Mouse (Mus musculus) Muller cell, postnatal 12 days (primary cell): ENCODE measurements around the gene Rab5b.
"Not testable (repeated sequence)": the region's sequence is repeated elsewhere in the genome, so short reads cannot be mapped to it uniquely, and the experiment has no call there.

Experiments used
- DNase-seq: peaks from one replicate; pipeline ENCODE4 v3.0.0-alpha.2; 2015; ENCODE audit errors: inconsistent ontology term

Gene Rab5b

GRCm38 (mm10) chr10:128695992-128696807 lies at the start of gene Rab5b:
Rab5b (minus strand) TSS chr10:128696264.
- DNase-seq: peak; percentile 100

GRCm38 (mm10) chr10:128744680-128745601 lies 48.9 kb upstream of the Rab5b start, which contains the start of gene Dgka:
Dgka (minus strand) TSS chr10:128744855.
- peak; percentile 55 for DNase-seq

- DNase-seq: no peak
Observed at GRCm38 (mm10) chr10:128744211-128744610, 48.1 kb upstream of the Rab5b start.

- peak; percentile 80 for DNase-seq
Observed at GRCm38 (mm10) chr10:128743791-128744191, 47.7 kb upstream of the Rab5b start.

- no peak for DNase-seq
Observed at GRCm38 (mm10) chr10:128743235-128743634, 47.2 kb upstream of the Rab5b start.

GRCm38 (mm10) chr10:128742616-128743015 lies 46.6 kb upstream of the Rab5b start:
- no peak for DNase-seq

GRCm38 (mm10) chr10:128740296-128740695 lies 44.2 kb upstream of the Rab5b start:
- DNase-seq: no peak

- DNase-seq: peak; percentile 24
Observed at GRCm38 (mm10) chr10:128737435-128737834, 41.4 kb upstream of the Rab5b start.

- no peak for DNase-seq
Observed at GRCm38 (mm10) chr10:128731992-128732391, 35.9 kb upstream of the Rab5b start.

GRCm38 (mm10) chr10:128731002-128731433 lies 35.0 kb upstream of the Rab5b start:
- DNase-seq: peak; percentile 47

GRCm38 (mm10) chr10:128728059-128728458 lies 32.0 kb upstream of the Rab5b start:
- DNase-seq: no peak

- DNase-seq: not testable (repeated sequence)
Observed at GRCm38 (mm10) chr10:128725466-128725865, 29.4 kb upstream of the Rab5b start.

GRCm38 (mm10) chr10:128715559-128716537 lies 19.8 kb upstream of the Rab5b start:
- DNase-seq: no peak

GRCm38 (mm10) chr10:128711318-128711717 lies 15.3 kb upstream of the Rab5b start:
- DNase-seq: not testable (repeated sequence)

GRCm38 (mm10) chr10:128705317-128705693 lies 9.2 kb upstream of the Rab5b start:
- no peak for DNase-seq

- DNase-seq: peak; percentile 96
Observed at GRCm38 (mm10) chr10:128704491-128705316, 8.6 kb upstream of the Rab5b start, which contains the start of gene Cdk2. Cdk2 (minus strand) TSS chr10:128705031.

- DNase-seq: no peak
Observed at GRCm38 (mm10) chr10:128703895-128704294, 7.8 kb upstream of the Rab5b start, which contains the start of gene Pmel. Pmel (plus strand) TSS chr10:128704195.

- DNase-seq: no peak
Observed at GRCm38 (mm10) chr10:128702328-128703007, 6.4 kb upstream of the Rab5b start.

GRCm38 (mm10) chr10:128700712-128701111 lies 4.6 kb upstream of the Rab5b start:
- DNase-seq: no peak
